Mouse (Mus musculus) mouse trophoblast stem cell (cell line): ENCODE measurements at regions not wholly inside any gene's neighbourhood (a gene's known extent, or its start where the extent isn't known, plus 50 kb on each side); places are given as distances from the start of the nearest gene placed in this dataset.

Experiments
- in situ Hi-C, 2 experiments: fragments of 300-500 bp; cut with MseI, MboI; formaldehyde crosslinking; loops; 2 replicates in 1 of 2; 3 replicates in 1 of 2; pipeline ENCODE4 v1.15.1; 2025

DNA sequence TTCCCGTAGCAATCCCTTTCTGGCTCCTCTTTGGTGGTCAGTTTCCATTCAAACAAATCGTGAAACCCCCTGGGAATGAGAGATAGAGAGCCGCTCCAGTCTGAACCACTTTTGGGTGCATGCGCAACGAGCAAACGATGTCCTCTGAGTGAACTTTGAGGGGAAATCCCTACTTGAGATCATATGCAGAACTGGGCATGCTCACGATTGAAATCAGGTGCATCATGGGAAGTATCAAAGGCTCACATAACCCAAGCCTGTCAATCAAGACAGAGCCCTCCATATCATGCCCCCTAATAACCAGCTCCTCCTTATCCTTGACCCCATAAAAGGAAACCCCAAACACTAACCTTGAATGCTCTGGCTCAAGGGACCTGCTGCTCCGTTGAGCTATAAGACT lies 59.1 kb upstream of the Dio3 start:
- in situ Hi-C loops, result no loop called here

DNA sequence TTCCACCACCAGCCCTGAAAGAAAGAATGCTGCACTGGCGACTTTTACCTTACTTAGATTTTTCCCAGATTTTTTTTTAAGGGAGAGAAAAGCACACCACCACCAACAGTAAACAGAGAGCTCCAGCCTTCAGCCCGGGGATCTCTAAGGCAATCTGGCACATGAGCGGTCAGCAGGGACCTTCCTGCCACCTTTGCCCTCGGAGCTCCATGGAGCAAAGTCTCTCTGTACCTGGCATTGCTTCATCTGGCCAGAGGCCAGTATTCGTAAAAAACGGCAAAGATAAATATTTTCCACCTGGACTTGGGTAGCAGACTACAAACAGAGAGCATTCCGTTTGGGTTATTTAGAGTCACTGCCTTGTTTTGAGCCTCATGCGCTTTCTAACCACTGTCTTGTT lies 58.4 kb upstream of the Dio3 start:
- in situ Hi-C loops, result no loop called here

DNA sequence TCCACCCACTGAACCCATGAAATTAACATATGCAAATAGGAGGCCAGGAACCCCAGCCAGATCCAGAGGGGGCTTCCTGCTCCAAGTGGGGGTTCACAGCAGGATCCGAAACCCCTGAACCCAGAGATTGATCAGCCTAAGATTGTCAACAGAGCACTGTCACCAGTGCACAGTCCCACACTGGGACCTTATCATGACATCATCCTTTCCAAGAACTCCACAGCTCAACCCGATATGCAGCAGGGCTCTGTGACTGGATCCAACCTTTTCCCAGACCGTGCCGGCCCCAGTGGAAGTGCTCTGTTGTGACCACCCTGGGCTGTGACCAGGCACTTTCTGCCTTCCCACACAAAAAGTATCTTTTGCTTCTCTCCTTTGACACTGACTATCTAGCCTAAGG lies 57.7 kb upstream of the Dio3 start:
- in situ Hi-C loops, result no loop called here

DNA sequence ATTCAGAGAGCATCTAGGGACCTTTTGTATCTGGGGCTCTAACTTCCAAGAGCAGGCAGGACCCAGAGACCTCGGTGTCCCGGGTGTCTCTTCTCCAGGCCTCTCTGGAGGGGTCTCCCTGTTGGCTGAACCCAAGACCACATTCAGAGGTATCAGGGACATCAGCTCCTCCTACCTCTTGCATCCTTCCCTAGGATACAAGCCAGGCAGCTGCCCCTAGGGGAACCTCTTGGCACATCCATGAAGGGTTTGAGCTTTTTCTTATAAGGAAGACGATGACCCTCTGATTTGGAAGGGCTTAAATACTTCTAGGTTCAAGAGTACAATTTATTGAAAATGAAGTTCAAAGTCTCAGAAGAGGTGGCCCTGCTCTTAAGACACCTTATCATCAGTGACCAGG lies 57.2 kb upstream of the Dio3 start:
- in situ Hi-C loops, result no loop called here

DNA sequence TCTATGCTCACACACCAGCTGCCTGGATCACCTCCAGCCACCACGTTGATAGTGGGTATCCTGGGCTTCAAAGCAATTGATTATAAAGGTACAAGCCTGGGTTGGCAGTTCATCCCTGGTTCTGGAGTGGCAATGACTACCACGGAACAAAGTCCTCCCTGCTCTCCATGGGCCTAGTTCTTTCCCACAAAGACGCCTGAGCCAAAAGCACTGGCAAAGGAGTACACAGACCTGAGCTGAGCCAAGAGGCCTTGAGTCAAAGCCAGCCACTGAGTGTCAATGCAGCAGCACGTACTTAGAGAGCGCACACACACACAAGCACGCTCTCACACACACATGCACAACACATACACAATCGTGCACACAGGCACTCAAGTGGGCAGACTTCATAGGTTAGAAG lies 54.6 kb upstream of the Dio3 start:
- in situ Hi-C loops, result no loop called here

DNA sequence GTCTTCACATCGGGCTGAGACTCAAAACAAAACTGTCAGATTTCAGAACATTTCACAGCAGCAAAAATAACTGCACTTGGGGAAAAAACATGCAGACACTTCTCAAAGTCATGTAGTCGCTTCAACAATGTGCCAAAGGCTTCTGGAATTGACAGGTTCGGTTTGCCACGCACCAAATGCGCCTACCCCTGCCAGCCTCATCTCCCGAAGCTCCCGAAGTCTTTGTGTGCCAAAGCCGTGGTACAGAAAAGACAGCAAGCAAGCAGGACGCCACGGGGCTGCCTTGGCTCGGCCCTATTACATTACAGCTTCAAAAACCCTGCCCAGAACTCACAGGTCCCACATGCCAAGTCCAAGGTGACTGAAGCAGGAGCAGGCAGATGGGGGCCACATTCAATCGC lies 50.9 kb upstream of the Dio3 start:
- in situ Hi-C loops, result no loop called here
